Mouse (Mus musculus) limb, embryonic 14.5 days (tissue): ENCODE measurements around the gene Sap30bp. TPM values are rescaled to one million over a fixed set of nuclear protein-coding genes. Genes with fewer than 3 reads are reported as not detected.

Experiments
- ATAC-seq: fragments of 200-750 bp; cut with Nextera tagmentation; 2 replicates; pipeline ENCODE4 v1.8.0; 2017; ENCODE audit warnings: low read depth, moderate number of reproducible peaks, moderate TSS enrichment; ENCODE audit not compliant: low FRiP score
- DNase-seq: peaks from one replicate; pipeline ENCODE4 v3.0.0-alpha.2; 2015; ENCODE audit warnings: low spot score
- H3K27ac ChIP-seq: fragments of 300-500 bp; sonication (generic); replicated peaks from 2 replicates; pipeline ENCODE4 v1.5.1; 2014; ENCODE audit warnings: low read depth, mild to moderate bottlenecking, low read length, moderate library complexity, mixed read lengths
- H3K27me3 ChIP-seq: fragments of 300-500 bp; sonication (generic); 2 replicates; pipeline ENCODE4 v1.6.1; 2014; ENCODE audit warnings: low read length, mixed read lengths; ENCODE audit not compliant: control insufficient read depth, insufficient read depth
- H3K36me3 ChIP-seq: fragments of 300-500 bp; sonication (generic); 2 replicates; pipeline ENCODE4 v1.6.1; 2014; ENCODE audit warnings: mild to moderate bottlenecking, low read length, moderate library complexity, mixed read lengths; ENCODE audit not compliant: control insufficient read depth, insufficient read depth
- H3K4me1 ChIP-seq: fragments of 300-500 bp; sonication (generic); 2 replicates; pipeline ENCODE4 v1.6.1; 2014; ENCODE audit warnings: antibody characterized with exemption, low read length, mixed read lengths; ENCODE audit not compliant: control insufficient read depth, insufficient read depth
- H3K4me2 ChIP-seq: fragments of 300-500 bp; sonication (generic); replicated peaks from 2 replicates; pipeline ENCODE4 v1.6.1; 2014; ENCODE audit warnings: low read depth, mild to moderate bottlenecking, low read length, moderate library complexity; ENCODE audit not compliant: severe bottlenecking
- H3K4me3 ChIP-seq: fragments of 300-500 bp; sonication (generic); replicated peaks from 2 replicates; pipeline ENCODE4 v1.5.1; 2014; ENCODE audit warnings: low read length
- H3K9ac ChIP-seq: fragments of 300-500 bp; sonication (generic); 2 replicates; pipeline ENCODE4 v1.6.1; 2014; ENCODE audit warnings: mild to moderate bottlenecking, low read depth, low read length, moderate library complexity; ENCODE audit not compliant: severe bottlenecking
- H3K9me3 ChIP-seq: fragments of 300-500 bp; sonication (generic); 2 replicates; pipeline ENCODE4 v1.6.1; 2016; ENCODE audit warnings: low read length; ENCODE audit not compliant: control insufficient read depth
- POLR2A ChIP-seq: fragments of 200-500 bp; IDR thresholded peaks from 2 replicates; pipeline ENCODE4 v1.8.0; 2012; ENCODE audit warnings: inconsistent platforms, mild to moderate bottlenecking, moderate library complexity, borderline replicate concordance; ENCODE audit not compliant: insufficient read depth, insufficient read length; ENCODE audit errors: extremely low read depth
- WGBS: fragments of 180-500 bp; shearing (Covaris S2); extraction: QIAGEN DNeasy Blood & Tissue Kit; methylation state at CpG from one replicate; pipeline ENCODE4 v1.1.7; 2014; 5-methylcytosine and 5-hydroxymethylcytosine counted together
- polyA plus RNA-seq, 2 experiments: library from polyadenylated mRNA; depleted of rRNA in 1 of 2; stranded (reverse) in 1 of 2; unstranded in 1 of 2; fragments of >200 nt; fragmentation: Nextera tagmentation in 1 of 2; extraction: Ambion mirVana in 1 of 2; gene quantifications; 2 replicates each; pipeline versions ENCODE4 v1.2.1 to v1.2.3; 2012 to 2014

Sap30bp gene
- polyA plus RNA-seq, 2 experiments = 36.9 to 52.6 TPM

DNA sequence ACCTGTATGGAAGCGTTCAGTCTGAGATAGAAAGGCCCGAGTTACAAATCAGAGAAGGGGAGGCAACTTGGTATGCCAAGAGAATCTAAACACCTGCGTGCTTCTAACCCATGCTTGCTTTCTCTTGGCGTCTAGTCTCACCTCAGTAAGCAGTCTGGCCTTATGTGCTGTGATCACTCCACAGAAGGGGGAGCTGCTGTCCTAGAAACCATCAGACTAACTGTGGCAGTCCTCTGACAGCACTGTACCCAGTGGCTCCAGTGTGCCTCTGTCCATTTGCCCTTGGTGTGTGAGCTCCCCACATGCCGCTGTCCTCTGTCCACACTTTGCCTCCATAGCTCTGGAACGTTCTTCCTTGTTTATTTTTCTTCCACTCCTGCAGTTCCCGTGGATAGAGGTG lies 8.9 kb downstream of the Sap30bp start:
- Histone ChIP-seq H3K4me1 (no peaks in the 10 kb centered on the region), H3K36me3 (peaks cover 87% of the 10 kb centered on the region), H3K27ac (no peak overlapping the region), H3K9me3 (no peaks in the 10 kb centered on the region), H3K4me3 (no peak overlapping the region), H3K9ac (no peak overlapping the region), H3K27me3 (no peaks in the 10 kb centered on the region), H3K4me2 (no peak overlapping the region)
- 92% methylated on average over 7 of the region's 7 CpGs for WGBS
- no peak for ATAC-seq
- no peak for TF ChIP-seq POLR2A
- no peak for DNase-seq

DNA sequence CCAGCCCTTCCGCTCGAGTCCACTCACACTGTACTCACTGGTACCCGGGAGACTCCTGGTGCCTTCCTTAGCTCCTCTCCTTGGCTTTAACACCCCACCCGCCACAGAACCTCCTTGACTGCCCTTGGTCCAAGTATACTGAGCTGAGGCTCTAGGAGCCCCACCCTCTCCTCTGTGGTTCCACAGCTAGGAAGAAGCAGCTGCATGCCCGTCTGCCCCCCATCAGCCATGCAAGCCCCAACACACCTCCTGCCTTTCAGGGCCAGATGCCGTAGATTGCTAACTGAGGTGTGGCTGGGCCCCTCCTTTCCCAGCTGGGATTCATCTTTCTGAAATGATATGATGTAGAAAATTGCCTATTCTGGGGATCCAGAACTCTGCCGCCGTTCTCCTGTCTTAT lies 12.2 kb downstream of the Sap30bp start:
- peaks cover 86% of the 10 kb centered on the region for H3K36me3 ChIP-seq
- no peaks in the 10 kb centered on the region for H3K27me3 ChIP-seq
- no peak for TF ChIP-seq POLR2A
- no peak overlapping the region for H3K4me3 ChIP-seq
- H3K9me3 ChIP-seq = no peaks in the 10 kb centered on the region
- DNase-seq (no peak), ATAC-seq (no peak)
- no peak overlapping the region for H3K27ac ChIP-seq
- WGBS = 77% methylated on average over 8 of the region's 8 CpGs
- no peak overlapping the region for H3K9ac ChIP-seq
- peaks cover 3% of the 10 kb centered on the region; the same call in 1 of the 2 replicates for H3K4me1 ChIP-seq
- no peak overlapping the region for H3K4me2 ChIP-seq

DNA sequence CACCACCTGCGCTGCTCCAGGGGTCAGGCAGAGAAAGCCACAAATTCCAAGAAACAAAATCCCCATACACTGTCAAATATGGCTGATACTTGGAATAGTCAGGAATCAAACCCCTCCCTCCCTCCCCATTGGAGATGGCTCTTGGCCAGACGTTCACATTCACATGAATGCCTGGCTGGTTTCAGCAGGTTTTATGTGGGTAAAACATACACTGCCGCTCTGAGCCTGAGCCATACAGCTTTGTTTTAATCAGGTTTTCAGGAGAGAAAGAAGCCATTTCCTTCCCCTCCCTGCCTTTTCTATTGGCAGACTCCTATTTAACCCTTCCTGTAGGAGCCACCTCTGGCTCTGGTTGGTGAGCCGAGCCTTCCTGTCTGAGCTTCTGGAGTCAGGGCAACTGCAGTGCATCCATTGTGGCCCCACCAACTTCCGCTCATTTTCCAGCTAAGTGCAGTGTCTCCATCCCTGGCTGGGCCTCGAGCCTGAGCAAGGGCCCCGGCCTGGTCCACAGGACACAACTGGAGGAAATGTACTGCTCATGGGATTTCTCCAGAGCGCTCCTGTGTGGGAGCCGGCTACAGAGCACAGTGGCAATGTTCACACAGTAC lies 13.2 kb downstream of the Sap30bp start:
- no peak overlapping the region for H3K4me2 ChIP-seq
- no peak overlapping the region for H3K9ac ChIP-seq
- H3K27ac ChIP-seq = peak overlapping the region; percentile 55; the same call in 1 of the 2 replicates
- H3K4me3 ChIP-seq = no peak overlapping the region
- no peaks in the 10 kb centered on the region for H3K9me3 ChIP-seq
- peaks cover 3% of the 10 kb centered on the region; the same call in 1 of the 2 replicates for H3K4me1 ChIP-seq
- DNase-seq (peak; percentile 14), ATAC-seq (no peak)
- no peak for TF ChIP-seq POLR2A
- WGBS = 83% methylated on average over 9 of the region's 9 CpGs
- H3K27me3 ChIP-seq = no peaks in the 10 kb centered on the region
- peaks cover 85% of the 10 kb centered on the region for H3K36me3 ChIP-seq

DNA sequence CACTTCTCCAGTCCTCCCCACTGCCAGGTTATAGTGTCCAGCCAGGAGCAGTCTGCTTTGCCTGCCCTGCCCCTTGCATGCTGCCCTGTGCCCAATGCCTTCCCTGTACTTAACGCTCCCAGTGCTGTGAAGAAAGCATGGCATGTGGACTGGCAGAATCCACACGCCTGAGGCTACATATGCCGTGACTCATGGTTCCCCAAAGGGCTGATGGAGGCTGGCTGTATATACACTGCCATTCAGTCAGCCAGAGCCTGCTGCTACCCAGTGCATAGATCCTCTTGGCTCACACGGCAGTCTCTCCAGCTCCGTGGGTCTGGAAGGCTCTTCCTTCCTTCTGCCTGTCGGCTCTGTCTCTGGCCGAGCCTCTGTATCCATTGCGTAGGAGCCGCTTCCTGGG lies 15.2 kb downstream of the Sap30bp start:
- ATAC-seq (no peak), DNase-seq (no peak)
- H3K27ac ChIP-seq = no peak overlapping the region
- H3K9ac ChIP-seq = no peak overlapping the region
- H3K27me3 ChIP-seq = no peaks in the 10 kb centered on the region
- WGBS = 90% methylated on average over 9 of the region's 9 CpGs
- H3K36me3 ChIP-seq = peaks cover 86% of the 10 kb centered on the region
- TF ChIP-seq POLR2A = no peak
- H3K4me1 ChIP-seq = peaks cover 3% of the 10 kb centered on the region; the same call in 1 of the 2 replicates
- H3K4me3 ChIP-seq = no peak overlapping the region
- H3K9me3 ChIP-seq = no peaks in the 10 kb centered on the region
- H3K4me2 ChIP-seq = no peak overlapping the region

DNA sequence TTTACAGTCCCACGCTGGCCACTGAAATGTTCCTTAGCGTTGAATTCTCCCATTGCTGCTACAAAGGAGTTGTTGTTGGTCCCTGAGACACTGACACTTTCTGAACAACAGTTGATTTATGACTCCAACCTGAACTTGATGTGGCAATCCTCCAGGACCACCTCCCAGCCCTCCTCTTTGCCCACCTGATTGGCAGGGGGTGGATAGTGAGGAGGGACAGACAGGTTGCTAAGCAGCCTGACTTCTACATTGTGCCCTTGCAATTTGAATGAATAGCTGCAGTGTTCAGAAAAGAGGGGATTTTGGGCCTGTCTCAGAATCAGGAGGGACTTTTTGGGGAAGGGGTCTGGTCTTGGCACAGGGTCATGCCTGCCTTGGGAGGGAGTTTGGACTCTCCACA lies 17.6 kb downstream of the Sap30bp start:
- Histone ChIP-seq H3K4me2 (no peak overlapping the region), H3K36me3 (peaks cover 87% of the 10 kb centered on the region), H3K4me1 (peaks cover 3% of the 10 kb centered on the region; the same call in 1 of the 2 replicates), H3K9me3 (no peaks in the 10 kb centered on the region), H3K27ac (no peak overlapping the region), H3K4me3 (no peak overlapping the region), H3K9ac (no peak overlapping the region), H3K27me3 (no peaks in the 10 kb centered on the region)
- ATAC-seq = no peak
- DNase-seq = no peak
- WGBS = 83% methylated on average over 2 of the region's 2 CpGs
- no peak for TF ChIP-seq POLR2A
